Mouse (Mus musculus): ENCODE results near the gene Clybl.

The Clybl gene

DNA sequence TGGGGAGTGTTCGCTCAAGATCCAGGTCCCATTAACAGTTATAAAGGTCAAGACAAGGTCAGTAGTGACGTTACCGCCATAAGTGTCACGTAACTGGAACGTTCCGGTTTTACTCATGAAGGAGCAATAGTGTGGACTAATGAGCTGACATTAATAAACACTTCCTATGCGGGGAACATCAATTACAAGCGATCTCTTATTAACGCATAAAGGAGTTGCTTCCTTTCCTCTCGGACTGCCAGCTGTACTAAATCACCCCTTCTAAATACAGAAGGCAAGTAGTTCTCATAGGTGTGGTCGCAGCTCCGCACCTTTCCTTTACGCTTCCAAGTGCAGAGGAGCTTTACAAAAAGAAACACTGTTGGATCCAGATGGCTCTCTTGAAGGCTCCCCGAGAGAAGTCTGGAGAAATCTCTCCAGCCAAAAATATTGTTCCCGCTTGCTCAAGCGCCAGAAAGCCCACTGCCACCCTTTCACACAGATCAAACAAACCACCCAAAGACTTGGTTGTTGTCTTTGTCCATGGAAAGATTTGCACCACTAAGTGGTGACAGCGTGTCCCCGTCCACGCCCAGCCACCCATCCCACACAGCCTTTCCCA is 207.0 kb downstream of the Clybl start:
- no peak for DNase-seq (ENCODE audit: low spot score)

DNA sequence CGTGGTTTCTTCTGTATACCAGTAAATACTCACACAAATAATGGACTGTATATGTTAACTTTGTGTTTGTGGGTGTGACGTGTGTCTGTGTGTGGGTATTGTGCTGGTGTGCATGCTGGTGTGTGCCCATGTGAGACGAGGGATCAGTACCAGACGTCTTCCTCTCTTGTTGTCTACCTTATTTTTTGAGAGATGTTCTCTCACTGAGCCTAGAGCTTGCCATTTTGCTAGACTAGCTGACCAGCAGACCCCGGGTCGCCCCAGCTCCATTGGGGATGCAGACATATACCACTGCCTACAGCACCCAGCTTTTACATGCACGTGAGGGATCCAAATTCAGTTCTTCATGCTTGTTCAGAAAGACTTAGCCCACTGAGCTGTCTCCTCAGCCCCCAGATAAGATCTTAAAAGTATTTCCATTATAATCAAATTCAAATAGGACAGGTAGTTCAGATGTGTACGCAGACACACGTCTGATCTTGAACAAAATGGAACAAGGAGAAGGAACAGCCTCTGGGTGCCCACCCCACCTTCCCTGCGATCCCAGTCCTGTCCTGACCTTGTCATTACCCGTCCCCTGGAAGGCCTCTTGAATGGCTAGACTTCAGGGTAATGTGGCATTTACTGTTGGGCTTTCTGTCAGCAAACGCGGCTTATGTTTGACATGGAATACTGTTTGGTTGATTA is 208.3 kb downstream of the Clybl start:
- DNase-seq (ENCODE audit: low spot score), result no peak

DNA sequence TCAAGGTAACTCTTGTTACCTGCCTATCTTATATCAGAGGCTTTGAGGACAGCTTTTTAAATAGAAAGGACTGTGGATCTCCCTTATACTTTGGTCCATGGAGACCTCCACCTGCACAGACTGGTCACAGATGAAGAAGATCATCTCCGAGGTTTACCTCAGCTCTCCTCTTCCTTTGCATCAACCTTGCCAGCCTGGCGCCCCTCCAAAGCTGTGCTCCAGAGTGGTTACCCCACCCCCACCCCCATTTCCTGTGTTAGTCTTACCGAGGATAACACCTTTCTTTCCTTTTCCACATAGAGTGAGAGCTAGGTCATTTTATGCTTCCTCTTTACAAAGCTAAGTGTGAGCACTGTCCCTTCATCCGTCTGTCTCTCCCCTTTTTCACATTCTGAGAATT is 209.4 kb downstream of the Clybl start:
- no peak for DNase-seq (ENCODE audit: low spot score)

DNA sequence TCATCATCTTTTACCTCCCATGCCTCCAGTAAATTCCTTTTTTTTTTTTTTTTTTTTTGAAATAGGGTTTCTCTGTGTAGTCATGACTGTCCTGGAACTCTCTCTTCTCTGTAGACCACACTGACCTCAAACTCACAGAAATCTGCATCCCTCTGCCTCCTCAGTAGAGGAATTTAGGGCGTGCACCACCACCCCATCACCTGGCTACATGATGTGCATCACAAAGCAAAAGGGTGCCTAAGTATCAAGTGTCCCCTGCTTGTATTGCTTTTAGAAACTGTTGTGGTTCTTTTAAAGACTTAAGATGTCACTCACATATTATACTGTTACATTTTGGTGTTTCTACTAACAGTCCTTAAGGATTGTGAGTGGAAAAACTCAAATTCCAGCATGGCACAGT is 211.6 kb downstream of the Clybl start:
- DNase-seq (ENCODE audit: low spot score), result no peak

DNA sequence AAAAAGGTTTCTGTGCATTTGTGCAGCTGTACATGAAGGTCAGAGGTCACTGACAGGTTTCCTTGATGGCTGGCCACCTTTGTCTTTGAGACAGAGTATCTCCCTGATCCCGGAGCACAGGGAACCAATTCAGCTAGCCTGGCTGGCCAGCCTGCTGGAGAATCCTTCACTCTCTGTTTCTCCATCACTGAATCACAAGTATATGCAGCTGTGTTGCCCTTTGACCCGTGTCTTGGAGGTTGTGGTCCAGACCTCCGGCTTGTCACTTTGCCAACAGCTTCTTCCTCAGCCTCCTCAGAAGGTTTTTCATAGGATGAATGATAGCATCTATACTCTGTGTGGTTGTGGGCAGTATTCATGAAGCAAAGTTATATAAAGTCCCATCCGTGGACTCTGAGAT is 217.2 kb downstream of the Clybl start:
- DNase-seq (ENCODE audit: low spot score), result no peak

DNA sequence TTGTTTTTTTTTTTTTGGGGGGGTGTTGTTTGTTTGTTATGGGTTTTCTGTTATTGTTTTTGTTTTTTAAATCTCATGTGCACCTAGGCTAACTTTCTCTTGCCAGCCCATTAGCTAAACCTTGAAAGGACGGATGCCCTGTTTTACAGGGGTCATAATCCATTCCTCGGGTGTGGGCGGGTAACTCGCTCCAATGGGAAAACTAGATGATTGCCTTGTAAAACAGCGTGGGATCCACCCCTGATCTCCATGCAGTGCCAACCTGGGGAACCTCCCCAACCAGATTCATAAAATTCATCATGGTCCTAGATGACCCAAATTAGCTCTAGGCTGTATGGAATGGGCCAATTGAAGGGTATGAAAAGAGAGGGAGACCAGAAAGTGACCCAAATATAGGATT is 218.4 kb downstream of the Clybl start:
- DNase-seq (ENCODE audit: low spot score), result no peak

DNA sequence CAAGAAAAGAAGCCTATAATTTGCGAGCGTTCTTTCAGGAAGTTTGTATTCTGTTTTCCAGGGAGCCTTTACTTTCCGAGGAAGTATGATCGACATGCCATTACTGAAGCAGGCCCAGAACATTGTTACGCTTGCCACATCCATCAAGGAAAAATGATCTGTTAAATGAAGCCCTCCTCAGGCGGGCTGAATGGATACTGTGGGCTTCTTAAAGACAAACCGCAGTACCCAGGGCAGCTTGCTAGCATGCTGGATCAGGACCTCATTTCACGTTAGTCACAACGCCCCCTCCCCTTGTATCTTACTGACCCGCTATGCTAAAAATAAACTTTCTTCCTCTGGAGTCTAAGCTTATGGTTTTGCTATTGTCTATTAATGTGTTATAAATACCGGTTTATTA is 220.4 kb downstream of the Clybl start:
- no peak for DNase-seq (ENCODE audit: low spot score)

DNA sequence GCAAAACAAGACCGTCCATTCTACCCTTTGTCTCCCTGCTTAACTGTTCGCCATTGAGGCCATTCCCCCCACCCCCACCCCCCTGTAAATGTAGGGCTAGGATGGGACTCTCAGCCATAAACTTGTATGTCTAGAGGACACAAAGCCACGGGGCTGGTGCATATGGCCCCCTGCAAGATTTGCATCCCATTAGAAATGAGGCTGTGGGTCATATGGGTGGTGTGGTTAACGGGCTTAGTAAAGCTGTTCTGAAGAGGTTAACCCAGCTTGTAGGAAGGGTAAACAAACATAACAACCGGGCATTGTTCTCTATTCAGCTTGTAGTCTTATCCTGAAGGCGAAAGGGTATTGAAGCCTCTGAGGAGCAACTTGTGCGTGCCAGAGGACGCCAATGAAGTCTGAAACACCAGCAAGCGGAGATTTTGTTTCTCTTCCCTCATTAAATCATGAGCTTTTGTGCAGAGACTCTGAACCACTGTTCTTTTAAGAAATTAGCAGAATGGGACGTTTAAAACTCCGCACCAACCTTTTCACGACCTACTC is 221.3 kb downstream of the Clybl start:
- DNase-seq (ENCODE audit: low spot score), result no peak

DNA sequence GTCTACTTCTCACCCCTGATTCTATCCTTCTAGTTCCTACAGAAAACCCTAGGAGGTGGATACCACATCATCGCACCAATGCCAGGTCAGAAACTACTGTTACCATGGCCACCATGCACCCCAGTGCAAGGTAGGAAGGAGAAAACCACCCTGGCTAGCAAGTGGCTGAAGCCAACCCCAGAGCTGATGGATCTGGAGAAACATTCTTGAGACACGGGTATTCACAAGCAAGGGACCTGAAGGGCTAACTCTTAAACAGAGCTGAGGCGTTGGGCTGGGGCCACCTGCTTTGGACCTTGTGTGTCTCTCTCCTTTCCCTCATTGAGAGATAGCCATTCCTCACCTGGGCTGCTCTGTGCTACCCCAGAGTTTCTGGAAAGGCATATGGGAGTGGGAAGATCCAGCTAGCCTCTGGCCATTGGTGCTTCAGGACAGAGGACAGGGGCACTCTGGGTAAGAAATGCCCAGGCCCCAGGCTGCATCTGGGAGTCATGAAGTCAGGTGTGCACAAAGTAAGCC is 222.0 kb downstream of the Clybl start:
- no peak for DNase-seq (ENCODE audit: low spot score)

DNA sequence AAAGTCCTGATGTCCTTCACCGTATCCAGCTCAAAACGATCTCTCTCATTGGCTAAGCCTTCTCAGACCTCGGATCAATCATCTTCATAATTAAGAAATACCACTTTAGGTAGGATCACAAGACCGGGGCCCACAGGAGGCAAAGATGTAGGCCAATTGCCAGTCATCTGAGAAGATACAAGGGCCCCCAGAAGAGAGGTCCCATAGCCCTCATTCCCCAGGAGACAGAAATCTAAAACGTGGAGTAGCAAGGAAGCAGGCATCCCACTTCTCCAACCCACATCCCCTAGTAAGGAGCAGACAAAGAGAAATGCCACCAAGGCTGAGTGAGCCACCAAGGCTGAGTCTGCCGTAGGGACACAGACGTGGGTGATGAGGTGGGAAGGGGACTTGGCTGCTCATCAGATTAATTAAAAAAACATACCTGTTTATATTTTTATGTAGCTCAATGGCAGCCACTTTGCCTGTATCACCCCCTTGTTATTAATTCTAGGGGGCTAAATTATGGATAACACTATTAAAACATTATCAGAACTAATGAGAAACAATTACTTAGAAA is 223.2 kb downstream of the Clybl start:
- no peak for DNase-seq (ENCODE audit: low spot score)

DNA sequence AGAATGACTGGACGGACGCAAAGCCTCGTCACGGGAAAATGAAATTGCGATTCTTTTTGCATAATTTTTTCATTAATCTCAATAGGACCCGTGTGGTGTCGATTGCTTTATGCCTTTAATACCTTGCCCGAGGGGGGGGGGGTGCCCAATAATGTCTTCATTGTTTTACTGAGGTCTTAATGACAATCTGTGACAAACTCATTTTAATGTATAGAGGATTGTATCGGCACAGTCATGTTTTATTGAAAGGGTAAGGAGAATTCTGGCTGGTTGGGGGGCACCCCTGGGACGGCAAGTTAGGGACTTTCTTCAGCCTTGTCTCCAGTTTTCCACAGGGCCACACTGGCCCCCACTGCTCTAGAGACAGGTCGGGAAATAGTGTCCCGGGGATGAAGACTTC is 223.7 kb downstream of the Clybl start:
- DNase-seq (ENCODE audit: low spot score), result no peak

DNA sequence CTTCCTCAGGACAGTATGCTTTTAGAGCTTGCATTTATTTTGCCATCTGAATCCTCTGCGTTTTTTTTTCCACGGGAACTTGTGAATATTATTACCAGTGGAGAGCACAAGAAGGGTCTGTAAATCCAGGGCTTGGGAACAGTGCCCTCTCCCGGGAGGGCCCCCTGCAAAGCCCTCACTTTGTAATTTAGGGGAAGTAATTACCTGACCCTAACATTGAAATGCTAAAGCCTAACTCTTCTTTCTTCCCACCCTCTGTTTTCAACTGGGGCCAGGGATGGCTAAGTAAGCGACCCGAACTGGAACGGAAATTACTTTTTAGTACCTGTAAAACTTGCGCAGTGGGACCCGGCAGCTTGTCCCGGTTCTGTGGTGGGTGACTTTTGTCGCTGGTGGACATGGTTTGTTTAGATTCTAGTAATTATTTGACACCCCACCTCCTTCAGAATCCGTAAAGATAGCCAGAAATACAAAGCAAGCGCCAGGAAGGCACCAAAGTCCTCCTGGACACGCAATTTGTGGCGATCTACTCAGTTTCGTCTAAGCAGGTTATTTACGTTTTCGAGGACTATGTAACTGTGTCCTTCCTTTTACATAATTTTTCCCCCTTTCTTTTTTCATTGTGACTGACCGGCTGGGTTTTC is 224.5 kb downstream of the Clybl start:
- no peak for DNase-seq (ENCODE audit: low spot score)

DNA sequence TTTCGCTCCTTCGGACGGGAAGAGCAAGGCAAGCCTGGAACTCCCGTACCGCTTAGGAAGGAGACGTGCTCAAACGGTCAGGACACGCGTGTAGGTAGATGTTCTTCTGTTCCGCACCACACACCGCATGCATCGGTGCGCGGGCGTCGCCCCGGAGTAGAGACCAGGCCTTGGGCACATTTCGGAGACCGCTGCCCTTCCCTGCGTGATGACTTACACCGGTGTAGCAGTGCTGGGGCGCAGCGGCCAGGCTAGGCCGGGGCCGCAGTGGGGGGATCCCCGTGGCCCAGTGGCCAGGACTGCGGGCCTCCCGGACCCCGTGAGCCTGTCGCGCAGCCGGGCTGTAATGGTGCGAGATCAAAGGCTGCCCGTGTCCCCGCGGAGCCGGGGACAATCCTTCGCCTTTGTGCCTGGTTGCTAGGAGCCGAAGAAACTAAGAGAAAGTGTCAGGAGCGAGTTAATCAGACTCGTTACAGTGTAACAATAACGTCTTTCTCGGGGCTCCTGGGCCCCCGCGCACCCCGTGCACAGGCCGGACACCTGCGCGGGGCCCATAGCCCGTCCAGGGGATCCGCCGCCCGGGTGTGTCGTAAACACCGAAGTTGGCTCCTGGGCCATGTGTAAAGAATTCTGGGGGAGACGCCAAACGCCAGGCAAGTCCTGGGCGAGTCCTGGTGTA is 225.2 kb downstream of the Clybl start:
- no peak for DNase-seq (ENCODE audit: low spot score)

DNA sequence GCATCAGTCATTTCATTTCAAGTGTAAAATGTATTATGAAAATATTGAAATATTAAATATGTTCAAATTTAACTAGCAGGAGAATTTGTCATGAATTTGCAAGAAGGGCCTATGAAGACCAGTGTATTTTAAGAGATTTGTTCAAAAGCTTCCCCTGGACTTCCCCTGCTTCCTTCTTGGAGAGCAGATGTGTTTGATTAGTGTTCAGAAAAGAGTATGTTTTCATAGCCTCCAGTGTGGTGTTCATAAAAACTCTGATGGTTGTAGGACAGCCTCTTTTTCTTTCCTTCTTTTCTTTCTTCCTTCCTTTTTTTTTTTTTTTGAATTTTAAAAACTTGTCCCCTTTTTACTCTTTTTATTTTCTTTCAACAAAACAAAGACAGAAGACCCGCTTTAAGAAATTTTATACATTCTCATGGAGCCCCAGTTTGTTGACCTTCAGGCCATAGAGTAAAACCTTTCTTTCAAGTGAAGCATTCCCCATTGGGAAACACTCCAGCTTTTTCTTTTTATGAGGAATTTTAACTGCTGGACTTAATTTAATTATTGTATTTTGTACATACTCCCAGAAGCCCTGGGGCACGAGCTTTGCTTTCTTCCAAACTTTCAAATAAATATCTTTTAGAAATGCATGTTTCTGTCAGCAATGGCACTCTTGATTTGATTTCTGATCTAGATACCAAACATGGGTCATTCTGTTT is 231.5 kb downstream of the Clybl start:
- no peak for DNase-seq (ENCODE audit: low spot score)

DNA sequence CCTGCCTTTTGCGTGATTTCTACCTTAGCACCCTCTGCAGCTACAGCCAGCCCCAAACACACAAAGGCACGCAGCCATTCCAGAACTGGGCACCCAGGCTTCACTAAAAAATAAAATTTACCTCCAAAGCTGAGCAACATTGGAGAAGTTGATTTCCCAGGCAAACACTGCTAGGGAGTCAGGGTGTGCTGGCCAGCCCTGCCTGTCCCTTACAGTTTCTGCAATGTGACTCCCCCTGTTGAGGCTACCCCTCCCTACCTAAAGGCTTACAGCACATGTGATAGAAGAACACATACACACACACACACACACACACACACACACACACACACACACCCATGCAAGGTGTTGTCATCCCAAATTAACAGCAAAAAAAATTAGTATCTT is 232.0 kb downstream of the Clybl start:
- no peak for DNase-seq (ENCODE audit: low spot score)

DNA sequence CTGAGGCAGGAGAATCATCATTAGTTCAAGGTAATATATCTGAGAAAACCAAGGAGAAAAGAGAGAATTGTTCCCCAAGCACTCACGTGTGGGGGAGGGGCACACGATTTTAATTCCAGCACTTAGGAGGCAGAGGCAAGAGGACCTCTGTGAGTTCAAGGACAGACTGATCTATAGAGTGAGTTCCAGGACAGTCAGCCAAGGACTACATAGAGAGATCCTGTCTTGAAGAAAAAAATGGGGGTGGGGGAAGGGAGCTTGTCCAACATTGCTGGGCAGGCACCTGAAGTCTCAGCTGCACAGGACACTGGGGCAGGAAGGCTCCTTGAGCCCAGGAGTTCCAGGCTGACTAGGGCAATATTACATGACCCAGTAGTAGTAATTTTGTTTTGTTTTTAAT is 233.3 kb downstream of the Clybl start:
- DNase-seq (ENCODE audit: low spot score), result no peak

DNA sequence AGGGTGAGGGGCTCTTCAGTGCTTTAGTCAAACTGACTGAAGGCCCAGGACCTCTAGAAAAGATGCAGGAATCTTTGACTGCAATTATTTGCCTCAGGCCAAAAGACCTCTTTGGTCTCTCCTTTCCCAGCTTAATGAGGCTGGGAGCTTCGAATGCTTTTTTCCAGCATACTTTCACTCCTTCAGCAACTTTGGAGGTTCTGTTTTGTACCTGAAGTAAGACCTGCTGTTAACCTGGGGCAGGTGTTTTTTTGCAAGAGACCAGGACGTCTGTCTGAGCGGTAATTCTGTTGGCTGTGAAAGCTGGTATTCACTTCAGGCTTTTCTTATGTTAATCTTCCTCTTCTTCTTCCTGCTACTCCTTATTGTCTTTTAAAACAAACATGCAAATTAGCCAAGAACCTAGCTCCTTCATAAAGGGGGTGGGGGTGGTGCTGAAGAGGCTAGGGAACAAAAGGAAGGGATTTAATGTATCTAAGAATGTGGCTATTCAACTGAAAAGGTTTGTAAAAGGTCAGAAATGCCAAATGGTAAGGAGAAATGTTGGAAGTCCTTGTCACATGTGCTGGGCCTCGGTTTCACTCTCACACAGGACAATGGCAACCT is 234.8 kb downstream of the Clybl start:
- DNase-seq (ENCODE audit: low spot score), result no peak

DNA sequence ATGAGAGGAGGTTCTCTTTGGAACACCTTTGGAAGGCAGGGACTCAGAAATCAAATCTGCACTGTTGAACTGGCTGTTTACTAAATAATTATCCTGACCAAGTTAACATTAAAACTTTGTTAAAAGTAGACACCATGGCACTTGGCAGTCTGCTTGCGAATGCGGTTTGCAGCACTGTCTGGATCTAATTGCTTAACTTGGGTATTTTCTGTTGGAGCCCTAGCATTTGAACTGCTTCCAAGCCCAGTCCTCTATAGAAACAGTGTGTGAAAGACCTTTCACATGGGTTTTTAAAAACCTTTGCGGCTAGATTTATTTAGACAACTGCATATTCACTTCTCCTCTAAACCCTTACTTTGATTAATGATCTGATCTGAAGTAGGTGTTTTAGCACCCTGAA is 242.9 kb downstream of the Clybl start:
- DNase-seq (ENCODE audit: low spot score), result no peak

DNA sequence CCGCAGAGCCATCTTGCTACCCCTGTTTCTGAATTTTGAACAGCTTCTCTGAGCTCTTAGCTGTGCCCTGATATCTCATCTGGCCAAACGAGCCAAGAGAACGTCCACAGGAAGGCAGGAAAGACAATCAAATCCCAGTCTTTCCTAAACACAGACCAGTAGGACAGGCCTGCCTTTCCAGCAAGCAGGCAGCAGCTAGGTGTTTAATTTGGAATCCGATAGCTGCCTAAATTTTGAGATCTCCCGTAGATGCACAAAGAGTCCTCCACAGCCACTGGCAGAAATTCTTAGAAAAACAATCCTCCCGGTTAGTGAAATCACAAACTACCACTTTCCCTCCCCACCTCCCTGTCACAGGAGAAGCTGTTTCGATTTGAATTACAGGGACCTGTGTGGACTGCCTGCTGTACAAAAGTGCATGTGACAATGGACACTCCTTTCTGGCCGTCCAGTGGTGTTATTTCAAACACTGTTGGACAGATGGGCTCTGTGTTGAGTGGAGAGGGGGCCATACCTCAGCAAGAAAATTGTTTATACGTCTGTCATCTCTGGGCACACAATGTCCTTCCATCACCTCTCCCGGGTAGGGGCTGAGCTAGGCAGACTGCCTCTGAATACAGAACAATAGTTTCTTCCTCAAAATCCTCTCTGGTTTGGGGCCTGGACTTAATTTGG is 245.2 kb downstream of the Clybl start:
- no peak for DNase-seq (ENCODE audit: low spot score)

DNA sequence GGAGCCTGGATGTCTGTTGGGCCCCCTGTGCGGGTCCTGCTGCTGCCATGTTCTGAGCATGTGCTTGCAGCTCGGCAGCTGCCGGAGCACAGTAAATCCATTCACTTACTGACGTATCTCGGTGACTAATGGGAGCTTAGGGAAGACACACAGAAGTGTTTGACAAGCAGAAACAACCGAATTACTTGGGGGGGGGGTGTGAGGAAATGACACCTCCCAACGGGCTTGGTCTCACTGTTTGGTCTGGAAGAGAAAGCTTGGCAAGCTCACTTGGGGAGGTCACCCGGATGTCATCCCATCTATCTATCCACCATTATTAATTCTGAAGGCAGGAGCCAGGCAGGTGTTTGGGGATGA is 245.7 kb downstream of the Clybl start:
- DNase-seq (ENCODE audit: low spot score), result no peak

DNA sequence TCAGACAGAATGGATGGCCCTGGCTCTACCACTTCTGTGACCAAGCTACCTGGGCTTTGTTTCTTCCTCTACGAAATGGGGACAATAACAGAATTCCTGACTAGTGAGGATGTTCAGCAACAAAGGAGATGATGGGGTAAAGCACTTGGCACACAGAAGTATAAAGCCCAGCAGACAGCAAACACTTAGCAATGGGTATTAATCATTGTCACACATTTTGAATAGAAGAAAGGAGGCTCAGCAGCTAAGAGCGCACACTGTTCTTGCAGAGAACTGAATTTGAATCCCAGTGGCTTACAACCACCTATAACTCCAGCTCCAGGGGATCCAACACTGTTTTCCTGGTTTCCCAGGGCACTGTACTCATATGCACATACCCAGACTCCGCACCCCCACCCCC is 246.2 kb downstream of the Clybl start:
- no peak for DNase-seq (ENCODE audit: low spot score)
